Mouse (Mus musculus): ENCODE results near the gene Pdgfb. TPM values are rescaled to one million over a fixed set of nuclear protein-coding genes. Genes with fewer than 3 reads are reported as not detected.

Pdgfb gene
- polyA plus RNA-seq, 1 experiment from 2014 or later = 1.6 TPM

DNA sequence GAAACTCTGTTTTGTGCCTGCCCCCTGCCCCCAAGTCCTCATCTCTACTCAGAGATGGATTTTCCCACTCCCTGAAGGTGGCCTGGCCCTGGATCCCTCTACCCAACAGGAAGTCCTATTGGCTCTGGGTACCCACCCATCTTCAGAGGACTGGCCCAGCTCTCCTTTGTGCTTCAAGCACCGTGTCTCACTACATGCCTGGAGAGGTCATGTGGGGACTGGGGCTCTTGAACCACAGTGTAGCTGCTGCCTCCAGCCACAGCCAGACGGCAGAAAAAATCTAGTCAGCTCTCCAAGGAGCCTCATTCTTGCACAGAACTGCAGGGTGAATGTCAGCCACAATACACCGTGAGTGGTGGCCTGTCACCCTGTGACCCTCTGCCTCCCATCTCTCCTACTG, 16.8 kb downstream of the Pdgfb start:
- no peak overlapping the region for H3K9ac ChIP-seq (ENCODE audit: low read length)
- H3K4me1 ChIP-seq (ENCODE audit: control insufficient read depth, insufficient read depth, low read length) = no peaks in the 10 kb centered on the region
- ATAC-seq (ENCODE audit: insufficient number of reproducible peaks, low FRiP score, low TSS enrichment, low read depth) = no peak
- no peak overlapping the region for H3K27ac ChIP-seq (replicated peaks; ENCODE audit: low read depth, low read length)
- no peaks in the 10 kb centered on the region for H3K9me3 ChIP-seq (ENCODE audit: control insufficient read depth, low read length)
- no peak overlapping the region for H3K4me2 ChIP-seq (ENCODE audit: low read depth, severe bottlenecking)
- WGBS = 78% methylated on average over 3 of the region's 3 CpGs
- no peak for DNase-seq (ENCODE audit: low spot score)
- no peak overlapping the region for H3K4me3 ChIP-seq (ENCODE audit: low read depth, low read length)
- no peaks in the 10 kb centered on the region for H3K36me3 ChIP-seq (ENCODE audit: control insufficient read depth, insufficient read depth, low read length)
- no peaks in the 10 kb centered on the region for H3K27me3 ChIP-seq (ENCODE audit: control insufficient read depth, insufficient read depth, low read length)

DNA sequence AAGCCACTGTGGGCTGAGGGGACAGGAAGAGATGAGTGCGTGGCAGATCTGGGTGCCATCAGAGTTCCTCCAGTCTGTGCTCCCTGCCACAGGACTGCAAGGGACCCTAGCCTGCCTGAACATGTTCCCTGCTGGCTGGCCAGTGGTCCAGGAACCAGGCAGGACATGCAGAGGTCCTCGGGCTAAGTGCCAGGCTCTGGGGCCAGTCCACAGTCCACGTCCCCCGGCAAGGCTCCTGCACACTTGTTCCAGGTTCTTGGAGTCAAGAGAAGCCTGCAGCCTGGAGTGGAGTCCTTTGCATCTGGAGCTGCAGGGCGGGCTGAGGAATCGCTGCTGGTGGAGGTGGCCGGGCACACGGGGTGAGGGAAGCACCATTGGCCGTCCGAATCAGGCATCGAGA, 18.0 kb downstream of the Pdgfb start:
- no peaks in the 10 kb centered on the region for H3K9me3 ChIP-seq (ENCODE audit: control insufficient read depth, low read length)
- no peak overlapping the region for H3K27ac ChIP-seq (replicated peaks; ENCODE audit: low read depth, low read length)
- no peak for ATAC-seq (ENCODE audit: insufficient number of reproducible peaks, low FRiP score, low TSS enrichment, low read depth)
- H3K4me2 ChIP-seq (ENCODE audit: low read depth, severe bottlenecking) = no peak overlapping the region
- no peak for DNase-seq (ENCODE audit: low spot score)
- no peak overlapping the region for H3K4me3 ChIP-seq (ENCODE audit: low read depth, low read length)
- no peaks in the 10 kb centered on the region for H3K27me3 ChIP-seq (ENCODE audit: control insufficient read depth, insufficient read depth, low read length)
- no peaks in the 10 kb centered on the region for H3K36me3 ChIP-seq (ENCODE audit: control insufficient read depth, insufficient read depth, low read length)
- H3K9ac ChIP-seq (ENCODE audit: low read length) = no peak overlapping the region
- WGBS = 93% methylated on average over 11 of the region's 11 CpGs
- no peaks in the 10 kb centered on the region for H3K4me1 ChIP-seq (ENCODE audit: control insufficient read depth, insufficient read depth, low read length)

- ATAC-seq (ENCODE audit: insufficient number of reproducible peaks, low FRiP score, low TSS enrichment, low read depth) (no peak), DNase-seq (ENCODE audit: low spot score) (no peak)
- H3K4me1 ChIP-seq (ENCODE audit: control insufficient read depth, insufficient read depth, low read length) = no peaks in the 10 kb centered on the region
- 90% methylated on average over 7 of the region's 7 CpGs for WGBS
- no peak overlapping the region for H3K27ac ChIP-seq (replicated peaks; ENCODE audit: low read depth, low read length)
- H3K36me3 ChIP-seq (ENCODE audit: control insufficient read depth, insufficient read depth, low read length) = no peaks in the 10 kb centered on the region
- no peak overlapping the region for H3K4me2 ChIP-seq (ENCODE audit: low read depth, severe bottlenecking)
- no peak overlapping the region for H3K9ac ChIP-seq (ENCODE audit: low read length)
- no peaks in the 10 kb centered on the region for H3K27me3 ChIP-seq (ENCODE audit: control insufficient read depth, insufficient read depth, low read length)
- H3K4me3 ChIP-seq (ENCODE audit: low read depth, low read length) = no peak overlapping the region
- H3K9me3 ChIP-seq (ENCODE audit: control insufficient read depth, low read length) = no peaks in the 10 kb centered on the region
These were observed 19.2 kb downstream of the Pdgfb start for GRCm38 (mm10) chr15:79995552-79995951.

GRCm38 (mm10) chr15:79994566-79994965, 20.2 kb downstream of the Pdgfb start:
- H3K27me3 ChIP-seq (ENCODE audit: control insufficient read depth, insufficient read depth, low read length) = no peaks in the 10 kb centered on the region
- no peaks in the 10 kb centered on the region for H3K4me1 ChIP-seq (ENCODE audit: control insufficient read depth, insufficient read depth, low read length)
- H3K4me3 ChIP-seq (ENCODE audit: low read depth, low read length) = no peak overlapping the region
- H3K4me2 ChIP-seq (ENCODE audit: low read depth, severe bottlenecking) = no peak overlapping the region
- no peak for DNase-seq (ENCODE audit: low spot score)
- no peaks in the 10 kb centered on the region for H3K36me3 ChIP-seq (ENCODE audit: control insufficient read depth, insufficient read depth, low read length)
- no peak overlapping the region for H3K27ac ChIP-seq (replicated peaks; ENCODE audit: low read depth, low read length)
- H3K9ac ChIP-seq (ENCODE audit: low read length) = no peak overlapping the region
- H3K9me3 ChIP-seq (ENCODE audit: control insufficient read depth, low read length) = no peaks in the 10 kb centered on the region
- WGBS = 81% methylated on average over 4 of the region's 4 CpGs
- ATAC-seq (ENCODE audit: insufficient number of reproducible peaks, low FRiP score, low TSS enrichment, low read depth) = no peak

DNA sequence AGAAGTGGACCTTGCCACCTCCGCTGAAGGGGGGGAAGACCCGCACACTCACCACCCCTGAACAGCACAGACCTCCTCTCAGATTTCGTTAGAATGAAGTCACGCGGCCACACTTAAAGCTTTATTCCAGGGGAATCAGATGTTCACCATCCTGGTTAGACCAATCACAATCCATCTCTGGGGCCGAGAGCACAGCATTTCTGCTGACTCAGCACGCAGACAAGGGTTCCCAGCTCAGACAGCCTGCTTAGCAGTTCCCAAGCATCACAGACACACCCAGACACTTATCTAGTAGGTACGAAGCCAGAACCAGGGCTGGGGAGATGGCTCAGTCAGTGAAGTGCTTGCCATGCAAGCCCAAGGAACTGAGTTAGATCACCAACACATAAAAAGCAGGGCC, 28.6 kb downstream of the Pdgfb start:
- H3K36me3 ChIP-seq (ENCODE audit: control insufficient read depth, insufficient read depth, low read length) = no peaks in the 10 kb centered on the region
- H3K27me3 ChIP-seq (ENCODE audit: control insufficient read depth, insufficient read depth, low read length) = no peaks in the 10 kb centered on the region
- no peaks in the 10 kb centered on the region for H3K9me3 ChIP-seq (ENCODE audit: control insufficient read depth, low read length)
- 71% methylated on average over 8 of the region's 8 CpGs for WGBS
- no peak overlapping the region for H3K4me2 ChIP-seq (ENCODE audit: low read depth, severe bottlenecking)
- H3K27ac ChIP-seq (replicated peaks; ENCODE audit: low read depth, low read length) = no peak overlapping the region
- ATAC-seq (ENCODE audit: insufficient number of reproducible peaks, low FRiP score, low TSS enrichment, low read depth) = no peak
- DNase-seq (ENCODE audit: low spot score) = no peak
- no peak overlapping the region for H3K9ac ChIP-seq (ENCODE audit: low read length)
- no peak overlapping the region for H3K4me3 ChIP-seq (ENCODE audit: low read depth, low read length)
- H3K4me1 ChIP-seq (ENCODE audit: control insufficient read depth, insufficient read depth, low read length) = no peaks in the 10 kb centered on the region

DNA sequence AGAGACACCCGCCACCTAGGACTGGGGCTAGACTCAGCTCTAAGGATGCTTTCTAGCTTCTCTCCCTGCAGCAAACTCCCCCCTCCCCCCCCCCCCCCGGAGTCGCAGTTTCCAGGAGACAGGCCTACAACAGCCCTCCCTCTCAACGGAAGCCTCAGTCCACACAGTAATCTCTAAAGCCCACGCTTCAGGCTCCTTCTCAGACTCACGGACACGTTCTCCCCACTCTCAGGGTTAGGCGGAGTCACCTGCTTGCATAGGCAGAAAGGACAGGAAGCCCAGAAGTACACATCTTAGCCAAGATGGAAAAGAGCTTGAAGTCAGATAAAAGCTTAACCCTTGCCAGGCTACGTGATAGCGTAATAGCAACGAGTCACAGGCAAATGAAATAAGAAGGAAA, 29.3 kb downstream of the Pdgfb start:
- Histone ChIP-seq H3K4me1 (ENCODE audit: control insufficient read depth, insufficient read depth, low read length) (no peaks in the 10 kb centered on the region), H3K27ac (replicated peaks; ENCODE audit: low read depth, low read length) (no peak overlapping the region), H3K9ac (ENCODE audit: low read length) (no peak overlapping the region), H3K36me3 (ENCODE audit: control insufficient read depth, insufficient read depth, low read length) (no peaks in the 10 kb centered on the region), H3K9me3 (ENCODE audit: control insufficient read depth, low read length) (no peaks in the 10 kb centered on the region), H3K4me2 (ENCODE audit: low read depth, severe bottlenecking) (no peak overlapping the region), H3K4me3 (ENCODE audit: low read depth, low read length) (no peak overlapping the region), H3K27me3 (ENCODE audit: control insufficient read depth, insufficient read depth, low read length) (no peaks in the 10 kb centered on the region)
- DNase-seq (ENCODE audit: low spot score) = no peak
- ATAC-seq (ENCODE audit: insufficient number of reproducible peaks, low FRiP score, low TSS enrichment, low read depth) = no peak
- 76% methylated on average over 11 of the region's 11 CpGs for WGBS

GRCm38 (mm10) chr15:79984152-79984551, 30.6 kb downstream of the Pdgfb start:
- Histone ChIP-seq H3K9me3 (ENCODE audit: control insufficient read depth, low read length) (no peaks in the 10 kb centered on the region), H3K4me3 (ENCODE audit: low read depth, low read length) (no peak overlapping the region), H3K27me3 (ENCODE audit: control insufficient read depth, insufficient read depth, low read length) (no peaks in the 10 kb centered on the region), H3K36me3 (ENCODE audit: control insufficient read depth, insufficient read depth, low read length) (no peaks in the 10 kb centered on the region), H3K27ac (replicated peaks; ENCODE audit: low read depth, low read length) (no peak overlapping the region), H3K4me2 (ENCODE audit: low read depth, severe bottlenecking) (no peak overlapping the region), H3K9ac (ENCODE audit: low read length) (no peak overlapping the region), H3K4me1 (ENCODE audit: control insufficient read depth, insufficient read depth, low read length) (no peaks in the 10 kb centered on the region)
- ATAC-seq (ENCODE audit: insufficient number of reproducible peaks, low FRiP score, low TSS enrichment, low read depth) (no peak), DNase-seq (ENCODE audit: low spot score) (no peak)
- 47% methylated on average over 6 of the region's 7 CpGs for WGBS

DNA sequence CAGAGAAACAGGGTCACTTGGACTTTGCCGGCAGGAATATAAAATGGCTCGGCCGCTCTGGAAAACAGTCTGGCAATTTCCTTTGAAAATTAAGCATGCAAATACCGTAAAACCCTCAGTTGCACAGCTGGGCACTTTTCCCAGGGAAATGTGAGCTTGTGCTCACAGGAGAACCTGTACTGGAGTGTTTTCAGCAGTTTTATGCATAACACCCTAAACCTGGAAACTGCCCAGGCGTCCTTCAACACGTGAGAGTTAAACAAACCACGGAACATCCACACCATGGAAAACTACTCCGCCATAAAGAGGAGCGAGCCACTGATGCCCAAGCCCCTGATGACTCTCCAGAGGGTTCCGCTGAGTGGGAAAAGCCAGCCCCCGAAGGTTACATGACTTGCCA, 34.1 kb downstream of the Pdgfb start:
- Histone ChIP-seq H3K4me1 (ENCODE audit: control insufficient read depth, insufficient read depth, low read length) (no peaks in the 10 kb centered on the region), H3K27ac (replicated peaks; ENCODE audit: low read depth, low read length) (no peak overlapping the region), H3K9me3 (ENCODE audit: control insufficient read depth, low read length) (no peaks in the 10 kb centered on the region), H3K9ac (ENCODE audit: low read length) (no peak overlapping the region), H3K4me2 (ENCODE audit: low read depth, severe bottlenecking) (no peak overlapping the region), H3K36me3 (ENCODE audit: control insufficient read depth, insufficient read depth, low read length) (no peaks in the 10 kb centered on the region), H3K27me3 (ENCODE audit: control insufficient read depth, insufficient read depth, low read length) (no peaks in the 10 kb centered on the region), H3K4me3 (ENCODE audit: low read depth, low read length) (no peak overlapping the region)
- ATAC-seq (ENCODE audit: insufficient number of reproducible peaks, low FRiP score, low TSS enrichment, low read depth) (no peak), DNase-seq (ENCODE audit: low spot score) (no peak)
- WGBS = 70% methylated on average over 11 of the region's 11 CpGs

DNA sequence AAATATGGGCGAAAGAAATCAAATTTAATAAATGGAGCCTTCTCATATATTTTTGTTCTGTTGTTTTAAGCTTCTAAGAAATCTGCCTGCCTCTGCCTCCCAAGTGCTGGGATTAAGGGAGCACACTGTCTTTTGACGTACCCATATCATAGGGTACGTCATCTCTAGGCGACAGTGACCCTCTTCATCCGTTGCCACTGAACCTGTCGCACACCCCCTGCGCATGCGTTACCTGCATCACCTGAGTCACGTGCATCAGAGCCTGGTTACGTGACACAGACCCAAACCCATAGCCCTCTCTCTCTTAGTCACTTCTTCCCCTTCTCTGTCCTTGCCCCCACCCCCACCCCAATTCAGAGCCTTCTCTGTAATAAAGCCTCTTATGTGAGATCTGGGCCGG, 42.6 kb downstream of the Pdgfb start:
- H3K4me2 ChIP-seq (ENCODE audit: low read depth, severe bottlenecking) = no peak overlapping the region
- H3K27ac ChIP-seq (replicated peaks; ENCODE audit: low read depth, low read length) = no peak overlapping the region
- WGBS = 96% methylated on average over 11 of the region's 11 CpGs
- no peaks in the 10 kb centered on the region for H3K27me3 ChIP-seq (ENCODE audit: control insufficient read depth, insufficient read depth, low read length)
- H3K4me1 ChIP-seq (ENCODE audit: control insufficient read depth, insufficient read depth, low read length) = no peaks in the 10 kb centered on the region
- no peak for DNase-seq (ENCODE audit: low spot score)
- H3K9ac ChIP-seq (ENCODE audit: low read length) = no peak overlapping the region
- no peak for ATAC-seq (ENCODE audit: insufficient number of reproducible peaks, low FRiP score, low TSS enrichment, low read depth)
- no peak overlapping the region for H3K4me3 ChIP-seq (ENCODE audit: low read depth, low read length)
- H3K36me3 ChIP-seq (ENCODE audit: control insufficient read depth, insufficient read depth, low read length) = no peaks in the 10 kb centered on the region
- H3K9me3 ChIP-seq (ENCODE audit: control insufficient read depth, low read length) = no peaks in the 10 kb centered on the region
